Mouse (Mus musculus) midbrain, embryonic 11.5 days (tissue): Measurements from ENCODE around the gene Nup43. TPM values are rescaled to one million over a fixed set of nuclear protein-coding genes. Genes with fewer than 3 reads are reported as not detected.

ENCODE experiments used
- ATAC-seq: fragments of 200-750 bp; cut with Nextera tagmentation; 2 replicates; pipeline ENCODE4 v1.8.0; 2017; ENCODE audit warnings: moderate TSS enrichment, moderate library complexity; ENCODE audit not compliant: low FRiP score
- DNase-seq: peaks from one replicate; pipeline ENCODE4 v3.0.0; 2015; ENCODE audit warnings: low spot score; ENCODE audit errors: missing footprints
- H3K27ac ChIP-seq: fragments of 300-500 bp; sonication (generic); 2 replicates; pipeline ENCODE4 v1.5.1; 2014; ENCODE audit warnings: low read depth, low read length
- H3K27me3 ChIP-seq: fragments of 300-500 bp; sonication (generic); 2 replicates; pipeline ENCODE4 v1.6.1; 2014; ENCODE audit warnings: mild to moderate bottlenecking, low read length, moderate library complexity, mixed read lengths; ENCODE audit not compliant: control insufficient read depth, insufficient read depth
- H3K36me3 ChIP-seq: fragments of 300-500 bp; sonication (generic); 2 replicates; pipeline ENCODE4 v1.6.1; 2014; ENCODE audit warnings: mild to moderate bottlenecking, low read length, moderate library complexity, mixed read lengths; ENCODE audit not compliant: control insufficient read depth, insufficient read depth
- H3K4me1 ChIP-seq: fragments of 300-500 bp; sonication (generic); 2 replicates; pipeline ENCODE4 v1.6.1; 2014; ENCODE audit warnings: low read length; ENCODE audit not compliant: control insufficient read depth, insufficient read depth
- H3K4me2 ChIP-seq: fragments of 300-500 bp; sonication (generic); 2 replicates; pipeline ENCODE4 v1.6.1; 2014; ENCODE audit warnings: mild to moderate bottlenecking, moderate library complexity
- H3K4me3 ChIP-seq: fragments of 300-500 bp; sonication (generic); 2 replicates; pipeline ENCODE4 v1.5.1; 2014; ENCODE audit warnings: low read depth, low read length
- H3K9ac ChIP-seq: fragments of 300-500 bp; sonication (generic); 2 replicates; pipeline ENCODE4 v1.6.1; 2014; ENCODE audit warnings: low read length
- H3K9me3 ChIP-seq: fragments of 300-500 bp; sonication (generic); 2 replicates; pipeline ENCODE4 v1.6.1; 2016; ENCODE audit warnings: low read length; ENCODE audit not compliant: control insufficient read depth
- WGBS: fragments of 180-500 bp; shearing (Covaris S2); extraction: QIAGEN DNeasy Blood & Tissue Kit; methylation state at CpG from one replicate; pipeline ENCODE4 v1.1.7; 2014; 5-methylcytosine and 5-hydroxymethylcytosine counted together
- polyA plus RNA-seq: library from polyadenylated mRNA; unstranded; fragments of >200 nt; fragmentation: Nextera tagmentation; extraction: Ambion mirVana; gene quantifications from 2 replicates; pipeline ENCODE4 v1.2.1, GENCODE M21; 2014

Gene Nup43
- polyA plus RNA-seq, 1 experiment from 2014 or later: 67.5 TPM

- DNase-seq (peak; percentile 80), ATAC-seq (no peak)
- Histone ChIP-seq H3K9me3 (no peaks in the 10 kb centered on the region), H3K36me3 (peaks cover 15% of the 10 kb centered on the region; the same call in 1 of the 2 replicates), H3K4me3 (no peak overlapping the region), H3K9ac (no peak overlapping the region), H3K27me3 (no peaks in the 10 kb centered on the region), H3K4me1 (no peaks in the 10 kb centered on the region), H3K4me2 (no peak overlapping the region), H3K27ac (no peak overlapping the region)
- 76% methylated on average over 7 of the region's 7 CpGs for WGBS
Measured at GRCm38 (mm10) chr10:7715056-7715455, 47.8 kb downstream of the Nup43 start.

DNA sequence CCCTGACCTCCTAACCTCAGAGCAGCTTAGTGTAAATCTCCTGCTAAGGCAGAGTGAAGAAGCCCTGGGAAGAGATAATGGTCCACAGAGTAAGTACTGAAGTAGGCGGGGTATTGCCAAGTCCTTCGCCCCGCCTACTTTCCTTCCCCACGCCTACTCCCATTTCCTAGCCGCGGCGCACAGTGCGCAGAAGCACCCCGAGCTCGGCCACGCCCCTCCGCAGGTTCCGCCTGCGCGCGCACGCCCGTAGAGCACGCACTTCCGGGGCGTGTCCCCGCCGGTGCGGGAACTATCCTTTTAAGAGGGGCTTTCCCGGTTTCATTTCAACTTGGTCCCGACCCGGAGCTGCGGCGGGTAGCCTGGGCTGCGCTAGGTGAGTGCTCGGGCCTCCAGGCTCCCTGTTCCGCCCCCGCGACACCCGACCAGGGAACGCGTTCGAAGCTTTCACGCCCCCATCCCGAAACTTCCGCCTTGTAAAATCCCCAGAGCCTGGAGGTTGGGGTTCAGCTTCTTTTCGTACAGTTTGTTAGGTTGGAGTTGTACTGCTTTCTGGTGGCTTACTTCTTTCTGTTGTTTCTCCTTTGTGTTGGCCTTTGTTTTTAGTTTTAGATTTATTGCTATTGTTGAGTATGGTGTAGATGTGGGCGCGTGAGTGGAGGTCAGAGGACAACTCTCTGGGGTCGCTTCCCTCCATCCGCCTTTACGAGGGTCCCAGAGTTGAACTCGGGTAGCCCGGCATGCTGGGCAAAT is 58.6 kb downstream of the Nup43 start, which contains the start of gene Katna1:
Gene Katna1 (plus strand): TSS at position 250 of the 750 bp plus-strand sequence.
- no peak within 1 kb of the TSS for H3K27ac ChIP-seq
- H3K27me3 ChIP-seq: no peaks in the 10 kb centered on the region
- peak within 1 kb of the TSS; percentile 78 for H3K9ac ChIP-seq
- WGBS: under 1% methylated on average over 49 of the region's 49 CpGs
- H3K36me3 ChIP-seq: no peaks in the 10 kb centered on the region
- peaks cover 3% of the 10 kb centered on the region for H3K4me1 ChIP-seq
- ATAC-seq (peak; percentile 98), DNase-seq (peak; percentile 99)
- H3K4me3 ChIP-seq: peak within 1 kb of the TSS; percentile 82
- peak within 1 kb of the TSS; percentile 87 for H3K4me2 ChIP-seq
- H3K9me3 ChIP-seq: no peaks in the 10 kb centered on the region

- Histone ChIP-seq H3K4me2 (peak overlapping the region; percentile 87), H3K27ac (no peak overlapping the region), H3K9ac (peak overlapping the region; percentile 78), H3K4me1 (peaks cover 3% of the 10 kb centered on the region), H3K4me3 (peak overlapping the region; percentile 82), H3K36me3 (no peaks in the 10 kb centered on the region), H3K9me3 (no peaks in the 10 kb centered on the region), H3K27me3 (no peaks in the 10 kb centered on the region)
- ATAC-seq (no peak), DNase-seq (peak; percentile 85)
- 0% methylated on average over 8 of the region's 8 CpGs for WGBS
Measured at GRCm38 (mm10) chr10:7726501-7726812, 59.2 kb downstream of the Nup43 start.

DNA sequence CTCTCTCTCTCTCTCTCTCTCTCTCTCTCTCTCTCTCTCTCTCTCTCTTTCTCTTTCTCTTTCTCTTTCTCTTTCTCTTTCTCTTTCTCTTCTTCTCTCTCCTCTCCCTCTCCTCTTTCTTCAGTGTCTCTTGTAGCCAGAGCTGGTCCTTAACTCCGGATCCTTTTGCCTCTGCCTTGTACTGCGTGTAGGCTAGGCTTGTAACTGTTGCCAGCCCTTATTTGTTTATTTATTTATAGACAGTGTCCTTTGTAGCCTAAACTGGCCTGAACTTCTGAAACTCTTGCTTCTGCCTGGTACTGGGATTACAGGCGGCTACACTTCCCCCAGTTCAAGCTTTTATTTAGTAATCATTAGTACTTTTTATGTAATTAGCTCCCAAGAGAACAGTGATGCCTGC is 59.7 kb downstream of the Nup43 start:
- DNase-seq (peak; percentile 2), ATAC-seq (no peak)
- Histone ChIP-seq H3K4me3 (peak overlapping the region; percentile 82; the same call in 1 of the 2 replicates), H3K27me3 (no peaks in the 10 kb centered on the region), H3K27ac (no peak overlapping the region), H3K36me3 (no peaks in the 10 kb centered on the region), H3K9ac (peak overlapping the region; percentile 39; the same call in 1 of the 2 replicates), H3K4me1 (peaks cover 3% of the 10 kb centered on the region), H3K4me2 (peak overlapping the region; percentile 87), H3K9me3 (no peaks in the 10 kb centered on the region)
- 30% methylated on average over 3 of the region's 3 CpGs for WGBS

Other genes with a start within 250 kb of the Nup43 start
- 0.79 and 1.5 TPM in 2 replicates for gene Ulbp1, start 193.9 kb upstream of the Nup43 start, polyA plus RNA-seq
- 11.1 and 13.3 TPM in 2 replicates for gene Lrp11, start 77.7 kb upstream of the Nup43 start, polyA plus RNA-seq
- 154 and 159 TPM in 2 replicates for gene Pcmt1, start 13.6 kb downstream of the Nup43 start, polyA plus RNA-seq
- 14.4 and 15.4 TPM in 2 replicates for gene Lats1, start 13.7 kb downstream of the Nup43 start, polyA plus RNA-seq
- gene Katna1, start 58.5 kb downstream of the Nup43 start, polyA plus RNA-seq: 73.1 and 73.8 TPM in 2 replicates
- 51.7 and 53.7 TPM in 2 replicates for gene Ginm1, start 125.3 kb downstream of the Nup43 start, polyA plus RNA-seq
- gene Ppil4, start 125.4 kb downstream of the Nup43 start, polyA plus RNA-seq: 49.5 and 53.6 TPM in 2 replicates
- gene Zc3h12d, start 165.0 kb downstream of the Nup43 start, polyA plus RNA-seq: not detected in 2 replicates